Mouse (Mus musculus) urinary bladder, postnatal 10 days (tissue): ENCODE measurements around the gene Rps23.

Source experiments
- DNase-seq: peaks from one replicate; pipeline ENCODE4 v3.0.0; 2022; ENCODE audit warnings: low spot score

Gene Rps23

DNA sequence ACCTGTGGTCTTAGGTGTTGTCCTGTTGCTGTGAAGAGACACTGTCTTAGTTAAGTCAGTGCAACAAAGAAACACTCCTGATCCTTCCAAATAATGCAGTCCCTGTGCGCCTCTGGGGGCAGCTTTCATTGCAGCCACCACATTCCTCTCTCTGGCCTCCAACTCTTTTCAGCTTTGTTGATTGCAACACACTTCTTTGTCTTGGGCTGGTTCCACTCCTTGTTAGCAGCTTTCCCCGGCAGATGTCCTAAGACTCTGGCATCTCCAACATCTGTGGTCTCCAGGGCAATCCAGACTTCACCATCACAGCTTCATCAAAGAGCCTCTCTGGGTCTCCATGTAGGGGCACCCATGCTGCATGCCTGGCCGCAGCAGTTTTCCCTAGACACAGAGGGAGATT is 10.5 kb downstream of the Rps23 start:
- DNase-seq = no peak

DNA sequence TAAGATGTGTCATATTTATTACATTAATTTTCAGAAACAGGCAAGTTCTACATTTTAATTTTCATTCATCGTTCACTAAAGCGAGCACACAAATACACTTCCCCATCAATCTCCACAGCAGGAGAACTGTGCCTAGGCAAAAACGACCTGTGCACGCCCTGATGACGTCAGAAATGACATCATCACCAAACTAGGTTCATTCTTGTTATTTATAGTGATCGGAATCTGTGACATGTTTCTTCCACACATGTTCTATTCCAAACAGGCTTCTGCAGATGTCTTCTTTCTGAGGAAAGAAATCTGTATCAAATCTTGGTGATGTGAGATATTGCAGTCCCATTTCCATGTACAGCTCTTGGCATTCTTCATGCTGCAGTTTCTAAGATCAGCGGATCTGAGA is 13.1 kb downstream of the Rps23 start:
- DNase-seq = no peak

DNA sequence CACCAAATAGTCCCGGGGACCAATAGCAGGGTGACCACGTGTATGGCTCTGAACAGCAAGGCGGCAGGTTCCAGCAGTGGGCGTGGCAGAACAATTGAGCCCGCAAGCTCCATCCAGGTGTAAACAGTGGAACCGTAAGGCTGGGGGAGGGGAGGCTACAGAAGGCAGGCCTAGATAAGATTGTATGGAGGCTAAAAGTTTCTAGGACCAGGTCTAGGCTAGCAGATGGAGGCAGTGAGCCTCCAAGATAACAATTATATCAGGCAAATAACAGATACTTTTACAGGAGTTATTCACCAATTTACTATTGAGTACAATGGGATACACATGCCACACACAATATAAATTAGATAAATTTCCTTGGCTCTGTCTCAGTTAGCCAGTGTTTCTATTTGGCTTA is 16.4 kb downstream of the Rps23 start:
- no peak for DNase-seq

DNA sequence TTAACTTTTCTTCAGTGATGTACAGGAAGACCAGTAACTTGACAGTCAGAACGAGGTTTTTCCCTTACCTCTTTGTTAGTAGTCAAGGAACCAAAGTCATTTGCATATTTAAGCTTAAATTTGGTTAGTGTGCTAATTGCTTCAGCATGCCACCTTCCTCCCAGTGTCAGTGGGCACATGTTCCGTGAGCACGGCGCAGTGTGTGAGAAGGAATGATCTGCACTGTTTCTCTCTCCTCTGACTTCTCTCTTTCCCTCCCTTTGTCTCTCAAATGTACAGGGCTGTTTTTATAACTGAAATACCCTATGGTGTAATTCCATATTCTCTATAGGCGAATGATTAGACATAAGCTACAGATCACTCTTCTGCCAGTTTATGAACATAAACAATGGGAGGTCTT is 16.8 kb downstream of the Rps23 start:
- DNase-seq = no peak

DNA sequence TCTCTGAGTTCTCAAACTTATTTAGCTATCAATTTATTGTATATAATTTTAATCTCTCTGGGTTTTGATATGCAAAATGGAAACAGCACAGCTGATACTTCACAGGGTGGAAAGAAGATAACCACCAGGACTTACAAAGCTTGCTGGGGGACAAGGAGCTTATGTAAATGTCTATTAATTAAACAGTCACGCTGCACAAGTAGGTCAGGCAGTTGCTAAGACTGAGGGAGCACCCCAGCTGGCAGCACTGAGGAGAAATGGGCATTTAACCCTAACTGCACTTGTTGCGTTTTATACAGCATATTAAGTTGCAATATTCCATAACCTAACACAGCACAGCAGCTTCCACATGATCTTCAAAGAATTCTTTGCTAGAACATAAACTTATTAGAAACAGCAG is 36.1 kb downstream of the Rps23 start:
- no peak for DNase-seq

DNA sequence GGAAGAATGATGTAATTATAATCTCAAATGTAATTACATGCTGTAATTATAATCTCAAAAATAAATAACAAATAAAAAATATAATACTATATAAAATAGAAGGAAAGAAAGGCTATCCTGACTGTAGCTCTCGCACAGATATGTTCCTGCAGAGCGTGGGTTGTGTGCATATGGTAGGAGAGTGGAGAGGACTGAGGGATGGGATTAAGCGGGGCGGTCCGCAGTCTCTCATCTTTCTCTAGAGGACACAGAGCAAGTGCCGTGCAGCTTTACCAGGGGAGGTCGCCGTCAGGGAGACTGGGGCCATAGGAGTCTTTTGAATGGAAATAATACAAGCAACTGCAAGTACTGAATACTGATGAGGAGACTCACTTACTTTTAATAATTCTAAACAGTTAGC is 37.8 kb downstream of the Rps23 start:
- DNase-seq = no peak

DNA sequence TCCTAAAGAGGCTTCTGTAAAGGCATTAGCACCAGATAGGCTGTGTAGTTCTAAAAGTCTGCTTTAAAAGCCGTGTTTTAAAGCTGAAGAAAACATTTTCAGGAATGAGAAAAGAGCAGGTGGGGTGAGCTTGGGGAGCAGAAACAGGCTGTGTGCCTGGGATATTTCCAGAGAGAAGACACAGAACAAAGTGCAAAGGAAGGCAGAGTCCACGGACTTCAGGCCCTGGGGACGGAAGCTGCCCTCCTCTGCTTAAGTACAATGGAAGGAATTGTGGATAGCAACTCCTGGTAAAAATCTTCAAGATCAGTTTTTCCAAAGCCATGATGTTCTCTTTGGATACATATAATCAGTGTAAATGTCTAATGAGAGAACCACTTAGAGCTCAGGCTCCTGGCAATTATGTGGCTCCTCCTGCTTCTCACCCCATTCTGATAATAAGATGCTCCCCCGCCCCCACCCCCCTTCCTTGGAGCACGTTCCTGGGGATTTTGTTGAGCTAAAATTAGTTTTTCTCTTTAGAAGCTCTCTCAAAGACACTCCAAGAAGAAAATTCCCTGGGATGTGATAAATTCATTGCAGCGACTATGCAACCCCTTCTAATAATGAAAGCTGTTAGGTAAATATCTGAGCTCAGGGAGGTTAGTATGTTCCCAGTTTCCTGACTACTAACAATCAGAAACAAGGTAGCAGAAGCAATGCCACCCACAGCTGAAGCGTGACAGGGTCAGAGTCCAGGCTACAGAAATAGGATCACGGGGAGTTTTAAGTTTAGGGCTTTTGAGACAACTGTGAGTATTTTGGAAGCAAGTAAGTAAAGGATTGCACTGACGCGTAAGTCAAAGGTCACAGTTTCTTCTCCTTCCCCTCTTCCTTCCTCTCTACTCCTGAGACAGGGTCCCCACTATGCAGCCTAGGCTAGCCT is 40.3 kb downstream of the Rps23 start:
- DNase-seq = no peak

DNA sequence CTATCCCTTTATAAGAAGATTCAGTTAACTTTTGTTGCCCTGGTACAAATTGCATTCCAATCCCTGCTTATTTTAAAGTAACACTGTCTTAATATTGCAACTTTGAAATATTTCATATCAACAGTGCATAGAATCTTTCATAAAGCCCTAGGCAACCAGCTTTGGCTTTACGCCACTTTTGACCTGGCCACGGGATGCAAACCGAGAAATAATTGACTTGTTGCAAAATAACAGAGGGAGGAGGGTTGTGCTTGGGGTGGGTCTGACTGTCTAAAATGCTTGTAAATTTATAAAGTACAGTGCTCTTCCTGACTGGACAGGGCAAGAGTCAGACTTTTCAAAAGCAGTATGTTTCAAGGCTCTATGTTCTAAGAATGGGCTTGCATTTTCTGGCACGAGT is 41.8 kb downstream of the Rps23 start:
- no peak for DNase-seq

DNA sequence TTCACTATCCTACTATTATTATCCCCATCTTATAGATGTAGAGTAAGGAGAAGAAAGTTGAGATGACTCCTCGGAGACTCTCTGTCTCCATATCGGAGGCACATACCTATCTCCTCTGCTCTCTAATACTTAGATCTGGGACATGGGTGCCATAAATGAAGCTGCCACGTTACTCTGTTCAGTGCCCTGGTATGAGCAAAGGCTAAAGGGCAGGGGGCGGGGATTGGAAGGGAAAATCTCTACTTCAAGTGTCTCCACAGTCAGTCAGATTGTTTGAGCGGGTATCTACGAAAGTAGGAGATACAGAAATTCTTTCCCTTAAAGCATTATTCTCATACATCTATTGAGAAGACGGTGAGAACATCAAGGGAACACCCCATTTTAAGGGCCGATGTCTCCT is 43.2 kb downstream of the Rps23 start:
- DNase-seq = no peak

DNA sequence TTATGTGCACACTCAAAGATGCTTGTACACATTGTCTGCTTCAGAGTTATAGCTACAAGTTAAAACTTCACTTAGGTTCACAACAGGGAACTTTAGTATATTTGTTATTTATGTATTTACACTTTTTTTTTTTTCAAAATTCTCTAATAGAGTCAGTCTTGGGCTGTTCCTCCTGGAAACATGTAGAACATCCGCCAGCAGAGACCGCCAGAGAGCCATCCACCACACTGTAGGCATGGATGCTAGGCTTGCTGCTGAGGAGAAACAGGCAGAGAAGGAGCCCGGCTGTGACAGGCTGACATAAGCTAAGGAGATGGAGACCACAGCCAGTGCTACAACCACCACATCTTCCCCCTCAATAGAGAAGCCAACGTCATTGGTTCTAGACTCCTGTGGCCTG is 44.7 kb downstream of the Rps23 start:
- peak; percentile 20 for DNase-seq

DNA sequence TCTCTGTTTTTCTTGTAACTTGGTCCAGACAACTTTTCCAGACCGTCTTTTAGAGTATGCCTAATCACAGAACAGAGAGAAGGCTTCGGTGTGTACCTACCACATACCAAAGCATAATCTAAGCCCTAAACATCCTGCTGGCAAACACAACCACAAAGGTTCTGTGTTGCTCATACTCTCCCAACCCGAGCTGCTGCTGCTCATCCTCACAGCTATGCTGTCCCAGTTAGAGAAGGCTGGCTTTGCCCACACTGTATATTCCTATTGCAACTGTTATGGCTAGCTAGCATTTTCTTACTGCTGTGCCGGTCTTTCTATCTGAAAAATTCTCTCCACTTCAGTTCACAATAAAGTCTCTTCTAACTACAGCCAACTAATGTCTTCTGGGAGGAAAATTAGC is 46.2 kb downstream of the Rps23 start:
- DNase-seq = no peak

DNA sequence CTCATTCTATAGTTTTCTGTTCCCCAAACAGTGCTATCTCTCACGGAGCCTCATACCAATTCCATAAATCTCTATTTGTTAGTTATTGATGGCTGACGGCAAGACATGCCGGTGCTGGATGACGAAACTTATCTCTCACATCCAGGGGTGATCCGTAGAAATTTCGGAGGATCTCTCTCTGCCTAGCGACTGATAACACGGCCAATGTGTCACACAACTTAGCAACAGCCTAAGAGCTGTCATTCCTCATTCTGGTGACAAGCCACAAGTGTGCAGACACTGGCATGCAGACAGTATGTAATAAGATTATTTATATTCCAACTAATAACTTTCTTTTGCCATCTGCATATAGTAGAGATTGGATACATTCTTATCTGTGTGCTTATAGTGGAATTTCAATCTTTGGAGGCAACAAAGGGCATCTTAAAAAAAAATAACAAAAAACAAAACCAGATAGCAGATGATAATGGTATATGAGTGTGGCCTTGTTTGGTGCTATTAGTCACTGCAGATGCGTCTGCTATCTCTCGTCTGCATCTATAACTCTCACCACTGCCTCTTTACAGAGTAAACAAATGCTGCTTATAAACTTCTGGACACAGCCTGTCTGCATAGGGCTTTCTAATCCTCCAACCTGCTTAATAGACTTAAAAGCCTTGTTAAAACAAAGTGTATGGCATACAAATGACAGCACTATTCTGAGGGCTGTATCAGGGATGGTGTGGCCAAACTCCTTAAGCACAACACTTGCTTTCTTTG is 47.7 kb downstream of the Rps23 start:
- no peak for DNase-seq

DNA sequence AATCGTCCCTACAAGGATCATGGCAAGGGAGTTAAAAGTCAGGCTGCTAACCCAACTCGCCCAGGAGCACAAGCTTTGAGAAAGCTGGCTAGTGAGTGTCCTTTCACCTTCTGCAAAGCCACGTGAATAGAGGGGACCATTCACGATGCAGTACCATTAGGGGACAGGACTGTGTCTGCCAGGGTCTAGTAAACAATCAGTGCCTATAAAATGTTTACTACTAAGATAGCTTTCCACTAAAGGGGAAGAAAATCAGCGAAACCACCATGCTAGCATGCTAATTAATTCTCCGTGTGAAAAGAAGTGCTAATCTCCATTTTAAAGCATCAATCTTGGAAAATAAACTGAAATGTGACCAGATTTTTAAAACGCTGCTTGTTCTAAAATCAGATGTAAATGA is 50.7 kb downstream of the Rps23 start:
- no peak for DNase-seq
